Mouse (Mus musculus): Measurements from ENCODE around the gene Pianp. TPM values are rescaled to one million over a fixed set of nuclear protein-coding genes. Genes with fewer than 3 reads are reported as not detected.

Pianp gene
- polyA plus RNA-seq, 1 experiment = 5.4 TPM

- TF ChIP-seq POLR2A (IDR thresholded peaks at IDR 0.05; ENCODE audit: low read depth, low read length) (no peak), CTCF (IDR thresholded peaks at IDR 0.05; ENCODE audit: extremely low read depth, insufficient read depth, insufficient read length, insufficient replicate concordance) (no peak)
- Histone ChIP-seq H3K36me3 (ENCODE audit: control insufficient read depth, insufficient read depth, low read length) (no peaks in the 10 kb centered on the region), H3K27ac (ENCODE audit: insufficient read depth, low read length) (no peak overlapping the region), H3K4me3 (ENCODE audit: extremely low read depth, insufficient read depth, insufficient read length) (no peak overlapping the region), H3K27me3 (ENCODE audit: control insufficient read depth, insufficient read depth, low read length) (peaks cover 20% of the 10 kb centered on the region), H3K4me1 (ENCODE audit: control insufficient read depth, insufficient read depth, insufficient read length) (peaks cover 14% of the 10 kb centered on the region)
- 88% methylated on average over 9 of the region's 9 CpGs for WGBS
- DNase-seq (ENCODE audit: low read depth in 1 of 2, low spot score in 2 of 2) = no peak
Measured at GRCm38 (mm10) chr6:124993365-124993764, 3.1 kb upstream of the Pianp start.

- Histone ChIP-seq H3K4me1 (ENCODE audit: control insufficient read depth, insufficient read depth, insufficient read length) (peaks cover 14% of the 10 kb centered on the region), H3K27me3 (ENCODE audit: control insufficient read depth, insufficient read depth, low read length) (peaks cover 20% of the 10 kb centered on the region), H3K27ac (ENCODE audit: insufficient read depth, low read length) (no peak overlapping the region), H3K36me3 (ENCODE audit: control insufficient read depth, insufficient read depth, low read length) (no peaks in the 10 kb centered on the region), H3K4me3 (ENCODE audit: extremely low read depth, insufficient read depth, insufficient read length) (no peak overlapping the region)
- no peak for DNase-seq (ENCODE audit: low read depth in 1 of 2, low spot score in 2 of 2)
- WGBS = 33% methylated on average over 11 of the region's 11 CpGs
- TF ChIP-seq POLR2A (IDR thresholded peaks at IDR 0.05; ENCODE audit: low read depth, low read length) (no peak), CTCF (IDR thresholded peaks at IDR 0.05; ENCODE audit: extremely low read depth, insufficient read depth, insufficient read length, insufficient replicate concordance) (no peak)
Measured at GRCm38 (mm10) chr6:124993876-124994275, 2.6 kb upstream of the Pianp start.

GRCm38 (mm10) chr6:124995246-124995645 lies 1.2 kb upstream of the Pianp start:
- H3K27ac ChIP-seq (ENCODE audit: insufficient read depth, low read length) = no peak overlapping the region
- TF ChIP-seq CTCF (IDR thresholded peaks at IDR 0.05; ENCODE audit: extremely low read depth, insufficient read depth, insufficient read length, insufficient replicate concordance) = no peak
- no peak for TF ChIP-seq POLR2A (IDR thresholded peaks at IDR 0.05; ENCODE audit: low read depth, low read length)
- WGBS = 55% methylated on average over 7 of the region's 7 CpGs
- no peak overlapping the region for H3K4me3 ChIP-seq (ENCODE audit: extremely low read depth, insufficient read depth, insufficient read length)
- H3K36me3 ChIP-seq (ENCODE audit: control insufficient read depth, insufficient read depth, low read length) = no peaks in the 10 kb centered on the region
- H3K27me3 ChIP-seq (ENCODE audit: control insufficient read depth, insufficient read depth, low read length) = peaks cover 20% of the 10 kb centered on the region
- H3K4me1 ChIP-seq (ENCODE audit: control insufficient read depth, insufficient read depth, insufficient read length) = peaks cover 14% of the 10 kb centered on the region
- DNase-seq (ENCODE audit: low read depth in 1 of 2, low spot score in 2 of 2) = no peak

- DNase-seq (ENCODE audit: low read depth in 1 of 2, low spot score in 2 of 2) = no peak
- Histone ChIP-seq H3K27me3 (ENCODE audit: control insufficient read depth, insufficient read depth, low read length) (peaks cover 20% of the 10 kb centered on the region), H3K27ac (ENCODE audit: insufficient read depth, low read length) (no peak overlapping the region), H3K36me3 (ENCODE audit: control insufficient read depth, insufficient read depth, low read length) (no peaks in the 10 kb centered on the region), H3K4me3 (ENCODE audit: extremely low read depth, insufficient read depth, insufficient read length) (no peak overlapping the region), H3K4me1 (ENCODE audit: control insufficient read depth, insufficient read depth, insufficient read length) (peaks cover 14% of the 10 kb centered on the region)
- 58% methylated on average over 8 of the region's 8 CpGs for WGBS
- TF ChIP-seq CTCF (IDR thresholded peaks at IDR 0.05; ENCODE audit: extremely low read depth, insufficient read depth, insufficient read length, insufficient replicate concordance) = no peak
- no peak for TF ChIP-seq POLR2A (IDR thresholded peaks at IDR 0.05; ENCODE audit: low read depth, low read length)
Measured at GRCm38 (mm10) chr6:124995831-124996403, 577 bp upstream of the Pianp start.

GRCm38 (mm10) chr6:124998066-124998465 lies 1.6 kb downstream of the Pianp start:
- Histone ChIP-seq H3K27ac (ENCODE audit: insufficient read depth, low read length) (no peak overlapping the region), H3K27me3 (ENCODE audit: control insufficient read depth, insufficient read depth, low read length) (peaks cover 20% of the 10 kb centered on the region), H3K4me3 (ENCODE audit: extremely low read depth, insufficient read depth, insufficient read length) (no peak overlapping the region), H3K4me1 (ENCODE audit: control insufficient read depth, insufficient read depth, insufficient read length) (peaks cover 14% of the 10 kb centered on the region), H3K36me3 (ENCODE audit: control insufficient read depth, insufficient read depth, low read length) (no peaks in the 10 kb centered on the region)
- TF ChIP-seq CTCF (IDR thresholded peaks at IDR 0.05; ENCODE audit: extremely low read depth, insufficient read depth, insufficient read length, insufficient replicate concordance) (no peak), POLR2A (IDR thresholded peaks at IDR 0.05; ENCODE audit: low read depth, low read length) (no peak)
- WGBS = 10% methylated on average over 8 of the region's 8 CpGs
- no peak for DNase-seq (ENCODE audit: low read depth in 1 of 2, low spot score in 2 of 2)

GRCm38 (mm10) chr6:124999091-124999490 lies 2.6 kb downstream of the Pianp start:
- 51% methylated on average over 14 of the region's 14 CpGs for WGBS
- DNase-seq (ENCODE audit: low read depth in 1 of 2, low spot score in 2 of 2) = no peak
- H3K27ac ChIP-seq (ENCODE audit: insufficient read depth, low read length) = no peak overlapping the region
- no peak overlapping the region for H3K4me3 ChIP-seq (ENCODE audit: extremely low read depth, insufficient read depth, insufficient read length)
- H3K36me3 ChIP-seq (ENCODE audit: control insufficient read depth, insufficient read depth, low read length) = no peaks in the 10 kb centered on the region
- no peak for TF ChIP-seq CTCF (IDR thresholded peaks at IDR 0.05; ENCODE audit: extremely low read depth, insufficient read depth, insufficient read length, insufficient replicate concordance)
- TF ChIP-seq POLR2A (IDR thresholded peaks at IDR 0.05; ENCODE audit: low read depth, low read length) = no peak
- peaks cover 18% of the 10 kb centered on the region for H3K27me3 ChIP-seq (ENCODE audit: control insufficient read depth, insufficient read depth, low read length)
- peaks cover 14% of the 10 kb centered on the region for H3K4me1 ChIP-seq (ENCODE audit: control insufficient read depth, insufficient read depth, insufficient read length)

GRCm38 (mm10) chr6:124999546-124999945 lies 3.1 kb downstream of the Pianp start:
- H3K4me3 ChIP-seq (ENCODE audit: extremely low read depth, insufficient read depth, insufficient read length) = no peak overlapping the region
- WGBS = 56% methylated on average over 10 of the region's 10 CpGs
- no peak for TF ChIP-seq CTCF (IDR thresholded peaks at IDR 0.05; ENCODE audit: extremely low read depth, insufficient read depth, insufficient read length, insufficient replicate concordance)
- TF ChIP-seq POLR2A (IDR thresholded peaks at IDR 0.05; ENCODE audit: low read depth, low read length) = no peak
- no peak for DNase-seq (ENCODE audit: low read depth in 1 of 2, low spot score in 2 of 2)
- H3K27ac ChIP-seq (ENCODE audit: insufficient read depth, low read length) = no peak overlapping the region
- no peaks in the 10 kb centered on the region for H3K36me3 ChIP-seq (ENCODE audit: control insufficient read depth, insufficient read depth, low read length)
- H3K4me1 ChIP-seq (ENCODE audit: control insufficient read depth, insufficient read depth, insufficient read length) = peaks cover 14% of the 10 kb centered on the region
- H3K27me3 ChIP-seq (ENCODE audit: control insufficient read depth, insufficient read depth, low read length) = peaks cover 18% of the 10 kb centered on the region
